Mouse (Mus musculus) intestine, postnatal 0 days (tissue): ENCODE measurements around the gene Pde8b. TPM values are rescaled to one million over a fixed set of nuclear protein-coding genes. Genes with fewer than 3 reads are reported as not detected.
A peak's percentile ranks its signal among the peaks of the same experiment; 100 is the strongest.

Source experiments
- ATAC-seq: fragments of 200-750 bp; cut with Nextera tagmentation; 2 replicates; pipeline ENCODE4 v1.8.0; 2017; ENCODE audit warnings: mild to moderate bottlenecking, moderate TSS enrichment, moderate library complexity
- H3K27ac ChIP-seq: fragments of 300-500 bp; sonication (generic); 2 replicates; pipeline ENCODE4 v1.5.1; 2014; ENCODE audit warnings: mild to moderate bottlenecking, low read depth, low read length, moderate library complexity
- H3K27me3 ChIP-seq: fragments of 300-500 bp; sonication (generic); replicated peaks from 2 replicates; pipeline ENCODE4 v1.6.1; 2014; ENCODE audit warnings: low read length, mixed read lengths; ENCODE audit not compliant: control insufficient read depth, insufficient read depth
- H3K36me3 ChIP-seq: fragments of 300-500 bp; sonication (generic); 2 replicates; pipeline ENCODE4 v1.6.1; 2014; ENCODE audit warnings: mild to moderate bottlenecking, moderate library complexity; ENCODE audit not compliant: control insufficient read depth, insufficient read depth
- H3K4me1 ChIP-seq: fragments of 300-500 bp; sonication (generic); replicated peaks from 2 replicates; pipeline ENCODE4 v1.6.1; 2014; ENCODE audit warnings: antibody characterized with exemption, low read length, mixed read lengths; ENCODE audit not compliant: control insufficient read depth, insufficient read depth
- H3K4me2 ChIP-seq: fragments of 300-500 bp; sonication (generic); replicated peaks from 2 replicates; pipeline ENCODE4 v1.6.1; 2014; ENCODE audit warnings: low read depth, mild to moderate bottlenecking, moderate library complexity
- H3K4me3 ChIP-seq: fragments of 300-500 bp; sonication (generic); 2 replicates; pipeline ENCODE4 v1.5.1; 2014; ENCODE audit warnings: low read depth, low read length
- H3K9ac ChIP-seq: fragments of 300-500 bp; sonication (generic); 2 replicates; pipeline ENCODE4 v1.6.1; 2014; ENCODE audit warnings: mild to moderate bottlenecking, low read depth, low read length
- H3K9me3 ChIP-seq: fragments of 300-500 bp; sonication (generic); 2 replicates; pipeline ENCODE4 v1.6.1; 2016; ENCODE audit warnings: mixed run types; ENCODE audit not compliant: control insufficient read depth
- CTCF ChIP-seq: sonication (generic); IDR thresholded peaks from 2 replicates; pipeline ENCODE4 v1.5.1; 2016; ENCODE audit warnings: low read depth, mild to moderate bottlenecking, control low read depth, antibody characterized with exemption, moderate library complexity
- WGBS: fragments of 180-500 bp; shearing (Covaris S2); extraction: QIAGEN DNeasy Blood & Tissue Kit; methylation state at CpG from one replicate; pipeline ENCODE4 v1.1.7; 2014; 5-methylcytosine and 5-hydroxymethylcytosine counted together
- polyA plus RNA-seq: library from polyadenylated mRNA; unstranded; fragments of >200 nt; fragmentation: Nextera tagmentation; extraction: Ambion mirVana; gene quantifications from 2 replicates; pipeline ENCODE4 v1.2.1, GENCODE M21; 2015

The Pde8b gene
- polyA plus RNA-seq, 1 experiment from 2014 or later, result 6.2 TPM

DNA sequence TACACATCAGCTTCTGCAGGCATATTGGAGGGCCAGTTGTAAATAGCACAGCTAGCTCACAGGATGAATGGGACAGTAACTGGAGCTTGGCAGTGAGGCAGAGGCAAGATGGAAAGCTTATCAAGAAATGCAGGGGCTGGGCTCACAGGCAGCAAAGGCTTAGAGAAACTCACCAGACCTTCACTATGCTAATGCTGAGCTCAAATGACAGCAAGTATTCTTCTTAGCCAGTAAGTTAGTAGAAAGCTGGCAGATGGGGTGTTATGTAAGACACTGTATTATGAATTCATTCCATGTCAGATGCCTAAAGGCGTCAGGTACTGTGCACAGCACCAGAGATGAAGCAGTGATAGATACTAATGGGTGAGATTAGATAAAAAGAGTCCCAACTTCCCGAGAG, 215.4 kb downstream of the Pde8b start:
- no peaks in the 10 kb centered on the region for H3K27me3 ChIP-seq
- no peak overlapping the region for H3K4me2 ChIP-seq
- WGBS, result 83% methylated on average over 2 of the region's 2 CpGs
- no peak overlapping the region for H3K4me3 ChIP-seq
- no peaks in the 10 kb centered on the region for H3K9me3 ChIP-seq
- no peak overlapping the region for H3K27ac ChIP-seq
- no peak for ATAC-seq
- no peaks in the 10 kb centered on the region; the same call in 1 of the 2 replicates for H3K36me3 ChIP-seq
- no peaks in the 10 kb centered on the region for H3K4me1 ChIP-seq
- no peak for TF ChIP-seq CTCF
- H3K9ac ChIP-seq, result no peak overlapping the region

DNA sequence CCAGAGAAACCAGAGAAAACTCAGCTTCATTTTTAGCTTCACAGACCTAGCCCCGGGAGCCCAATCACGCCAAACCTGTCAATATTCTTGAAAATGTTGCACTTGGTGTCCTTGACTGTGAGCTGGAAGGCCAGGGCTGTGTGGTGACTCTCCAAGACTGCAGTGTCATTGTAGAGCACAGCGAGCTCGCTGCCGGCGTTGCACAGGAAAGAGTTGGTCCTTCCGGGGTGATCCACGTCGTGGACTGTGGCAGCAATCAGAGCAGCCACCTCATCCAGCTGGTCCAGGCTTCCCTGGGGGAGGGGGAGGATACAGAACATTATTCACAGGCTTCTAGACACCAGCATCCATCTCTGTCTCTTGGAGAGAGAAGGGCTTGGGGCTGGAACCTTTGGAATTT, 216.0 kb downstream of the Pde8b start:
- Histone ChIP-seq H3K4me3 (no peak overlapping the region), H3K4me2 (no peak overlapping the region), H3K4me1 (no peaks in the 10 kb centered on the region), H3K9me3 (no peaks in the 10 kb centered on the region), H3K9ac (no peak overlapping the region), H3K27ac (no peak overlapping the region), H3K27me3 (no peaks in the 10 kb centered on the region), H3K36me3 (peaks cover under 1% of the 10 kb centered on the region; the same call in 1 of the 2 replicates)
- ATAC-seq, result no peak
- TF ChIP-seq CTCF, result no peak
- WGBS, result 77% methylated on average over 9 of the region's 9 CpGs

DNA sequence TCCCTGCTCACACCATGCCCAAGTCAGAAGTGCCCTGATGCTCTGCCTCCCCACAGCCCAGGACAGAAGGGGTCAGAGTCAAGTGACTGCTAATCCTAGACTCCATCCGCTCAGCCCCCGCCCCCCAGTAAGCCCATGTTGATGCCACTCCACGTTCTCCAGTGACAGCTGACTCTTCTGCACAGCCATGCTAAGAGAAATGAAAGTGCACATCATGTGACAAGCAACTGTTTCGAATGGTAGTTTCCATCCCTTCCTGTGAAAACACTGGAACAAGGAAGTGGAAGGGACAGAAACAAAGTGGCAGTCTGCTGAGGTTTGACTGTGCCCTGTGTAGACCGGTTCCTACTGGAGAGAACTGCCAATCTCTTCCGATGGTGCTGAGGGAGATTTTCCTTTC, 217.2 kb downstream of the Pde8b start:
- Histone ChIP-seq H3K27ac (peak overlapping the region; percentile 54; the same call in 1 of the 2 replicates), H3K9me3 (no peaks in the 10 kb centered on the region), H3K36me3 (peaks cover 12% of the 10 kb centered on the region), H3K4me2 (peak overlapping the region; percentile 48), H3K4me1 (no peaks in the 10 kb centered on the region), H3K27me3 (no peaks in the 10 kb centered on the region), H3K4me3 (no peak overlapping the region; the same call in 1 of the 2 replicates), H3K9ac (no peak overlapping the region; the same call in 1 of the 2 replicates)
- no peak for TF ChIP-seq CTCF
- peak; percentile 69 for ATAC-seq
- WGBS, result 68% methylated on average over 6 of the region's 6 CpGs

DNA sequence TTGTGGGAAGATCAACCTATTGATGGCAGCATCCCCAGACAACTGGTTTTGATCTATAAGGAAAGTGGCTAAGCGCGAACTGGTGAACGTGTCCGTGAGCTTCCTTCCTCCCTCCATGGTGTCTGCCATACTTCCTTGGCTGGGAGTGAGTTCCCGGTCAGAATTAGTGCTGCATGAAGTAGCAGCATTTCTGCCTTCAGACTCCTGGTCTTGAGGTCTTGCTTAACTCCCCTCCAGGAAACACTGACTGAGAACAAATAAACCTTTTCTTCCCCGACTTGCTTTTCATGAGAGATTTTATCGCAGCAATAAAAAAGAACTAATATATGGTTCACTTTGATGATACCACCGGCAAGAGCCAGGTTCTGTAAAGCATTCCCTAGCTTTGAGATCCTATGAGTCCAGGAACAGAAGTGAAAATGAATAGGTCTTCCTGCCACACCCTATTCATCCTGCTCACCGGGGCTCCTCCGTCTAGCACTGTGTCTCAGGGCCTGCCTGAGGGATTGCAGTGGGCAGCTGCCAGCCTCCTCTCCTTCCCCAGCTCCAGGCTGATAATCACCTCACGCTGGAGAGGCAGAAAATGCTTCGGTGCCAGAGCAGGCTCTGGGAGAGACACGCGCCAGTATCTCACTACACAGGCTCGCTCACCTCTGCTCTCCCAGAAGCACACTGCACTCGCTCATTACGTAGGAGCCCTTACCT, 217.9 kb downstream of the Pde8b start:
- WGBS, result 46% methylated on average over 17 of the region's 17 CpGs
- Histone ChIP-seq H3K36me3 (peaks cover 13% of the 10 kb centered on the region), H3K9me3 (no peaks in the 10 kb centered on the region), H3K4me2 (peak overlapping the region; percentile 48), H3K4me3 (no peak overlapping the region; the same call in 1 of the 2 replicates), H3K4me1 (no peaks in the 10 kb centered on the region), H3K27me3 (no peaks in the 10 kb centered on the region), H3K9ac (no peak overlapping the region), H3K27ac (peak overlapping the region; percentile 54)
- no peak for TF ChIP-seq CTCF
- peak; percentile 89 for ATAC-seq

DNA sequence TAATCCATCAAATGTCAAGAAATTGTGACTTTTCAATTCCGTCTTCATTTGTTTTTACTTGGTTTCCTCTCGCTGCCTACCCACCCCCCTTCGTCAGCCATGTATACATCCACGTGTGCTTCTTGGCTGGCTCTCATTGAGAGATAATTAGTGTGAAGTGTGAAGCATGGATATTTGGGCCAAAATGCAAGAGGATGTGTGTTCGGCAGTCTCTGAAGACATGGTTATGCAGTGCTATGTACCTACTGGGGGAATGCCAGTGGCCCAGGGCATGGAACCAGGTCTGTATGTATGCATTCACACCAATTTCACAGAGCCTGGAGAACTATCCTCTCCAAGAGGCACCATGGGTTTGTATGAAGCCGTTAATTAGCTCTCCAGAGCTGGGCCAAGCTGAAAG, 219.3 kb downstream of the Pde8b start:
- Histone ChIP-seq H3K4me1 (no peaks in the 10 kb centered on the region), H3K9ac (no peak overlapping the region), H3K27ac (no peak overlapping the region), H3K27me3 (no peaks in the 10 kb centered on the region), H3K4me3 (no peak overlapping the region), H3K9me3 (no peaks in the 10 kb centered on the region), H3K36me3 (peaks cover 21% of the 10 kb centered on the region), H3K4me2 (no peak overlapping the region)
- TF ChIP-seq CTCF, result no peak
- WGBS, result 92% methylated on average over 6 of the region's 6 CpGs
- ATAC-seq, result no peak

DNA sequence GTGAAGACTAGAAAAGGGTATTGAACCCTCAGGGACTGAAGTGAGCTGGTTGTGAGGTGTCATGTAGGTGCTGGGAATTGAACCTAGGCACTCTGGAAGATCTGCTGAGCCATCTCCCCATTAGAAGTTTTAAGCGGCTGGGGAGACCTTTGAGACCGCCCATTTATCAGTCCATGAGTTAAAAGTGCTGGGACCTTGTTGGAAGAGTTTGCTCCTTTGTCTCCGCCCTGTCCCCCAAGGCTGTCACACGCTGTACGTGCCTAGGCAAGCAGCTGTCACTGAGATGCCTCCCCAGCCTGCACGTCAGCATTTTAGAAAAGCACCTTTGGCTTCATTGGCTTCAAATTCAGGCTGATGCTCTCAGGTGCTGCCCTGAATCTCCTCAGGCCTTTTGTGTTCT, 229.9 kb downstream of the Pde8b start:
- no peak overlapping the region for H3K4me2 ChIP-seq
- no peak for ATAC-seq
- no peaks in the 10 kb centered on the region for H3K4me1 ChIP-seq
- no peak overlapping the region for H3K9ac ChIP-seq
- H3K9me3 ChIP-seq, result no peaks in the 10 kb centered on the region
- WGBS, result 79% methylated on average over 6 of the region's 6 CpGs
- no peak overlapping the region for H3K27ac ChIP-seq
- no peak overlapping the region for H3K4me3 ChIP-seq
- H3K36me3 ChIP-seq, result peaks cover 33% of the 10 kb centered on the region
- no peaks in the 10 kb centered on the region for H3K27me3 ChIP-seq
- no peak for TF ChIP-seq CTCF
